Mouse (Mus musculus): ENCODE data around the gene Zfp688. TPM values are rescaled to one million over a fixed set of nuclear protein-coding genes. Genes with fewer than 3 reads are reported as not detected.
"Not testable (repeated sequence)": the region's sequence is repeated elsewhere in the genome, so short reads cannot be mapped to it uniquely, and the experiment has no call there.

Gene Zfp688
- polyA plus RNA-seq (2014; fragmentation: Nextera tagmentation; extraction: Ambion mirVana) = 31.6 and 33.9 TPM in 2 replicates

DNA sequence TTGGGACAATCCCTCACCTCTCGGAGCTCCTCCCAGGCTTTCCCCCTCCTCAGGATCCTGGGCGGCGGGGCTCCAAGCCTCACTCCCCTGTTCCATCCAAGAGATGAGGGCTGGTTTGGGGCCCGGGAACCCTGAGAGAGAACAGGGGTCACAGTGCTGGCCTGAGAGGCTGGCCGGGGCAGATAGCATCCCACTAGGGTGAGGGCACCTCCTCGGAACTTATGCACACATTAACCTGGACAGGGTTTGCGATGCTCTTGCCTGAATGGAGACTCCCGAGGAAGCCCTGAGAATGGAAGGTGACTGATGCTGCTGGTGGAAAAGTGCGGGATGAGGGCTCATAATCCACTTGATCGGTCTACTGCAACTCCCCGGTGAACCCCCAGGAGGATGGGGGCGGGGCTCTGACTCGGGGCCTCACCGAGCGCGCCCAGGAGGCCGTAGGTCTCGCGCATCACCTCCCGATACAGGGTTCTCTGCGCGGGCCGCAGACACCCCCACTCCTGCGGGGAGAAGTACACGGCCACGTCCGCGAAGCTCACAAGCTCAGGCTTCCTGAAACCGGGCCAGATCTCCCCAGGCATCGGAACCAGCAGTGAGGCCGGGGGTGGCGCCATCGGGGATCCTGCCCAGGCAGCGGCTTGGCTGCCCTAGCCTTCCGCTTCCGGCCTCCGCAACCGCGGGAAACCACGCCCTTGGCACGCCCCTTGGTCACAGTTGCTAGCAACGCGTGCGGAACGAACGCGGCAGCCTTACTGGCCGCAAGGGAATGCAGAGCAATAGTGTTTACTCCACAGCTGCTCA, at the start of gene Zfp688:
Gene Zfp688 (minus strand): TSS at position 681 of the 804 bp plus-strand sequence.
- DNase-seq (ENCODE audit: low spot score) = peak; percentile 92
- Histone ChIP-seq H3K4me1 (ENCODE audit: control insufficient read depth, insufficient read depth, low read length) (peaks cover 6% of the 10 kb centered on the region; the same call in 1 of the 2 replicates), H3K27ac (ENCODE audit: low read depth, low read length) (0 out of 2 replicates have a peak within 1 kb of the TSS, but pooled peaks have one; percentile 42), H3K27me3 (ENCODE audit: control insufficient read depth, insufficient read depth, low read length) (no peaks in the 10 kb centered on the region), H3K9me3 (ENCODE audit: control insufficient read depth, low read length) (no peaks in the 10 kb centered on the region), H3K9ac (ENCODE audit: low read length) (peak within 1 kb of the TSS; percentile 89), H3K36me3 (ENCODE audit: control insufficient read depth, insufficient read depth, low read length) (no peaks in the 10 kb centered on the region), H3K4me3 (ENCODE audit: low read depth, low read length) (peak within 1 kb of the TSS; percentile 79), H3K4me2 (ENCODE audit: low read depth) (peak within 1 kb of the TSS; percentile 95)
- peak; percentile 93 for ATAC-seq (ENCODE audit: insufficient read depth, low FRiP score, low TSS enrichment)
- WGBS = under 1% methylated on average over 48 of the region's 48 CpGs

DNA sequence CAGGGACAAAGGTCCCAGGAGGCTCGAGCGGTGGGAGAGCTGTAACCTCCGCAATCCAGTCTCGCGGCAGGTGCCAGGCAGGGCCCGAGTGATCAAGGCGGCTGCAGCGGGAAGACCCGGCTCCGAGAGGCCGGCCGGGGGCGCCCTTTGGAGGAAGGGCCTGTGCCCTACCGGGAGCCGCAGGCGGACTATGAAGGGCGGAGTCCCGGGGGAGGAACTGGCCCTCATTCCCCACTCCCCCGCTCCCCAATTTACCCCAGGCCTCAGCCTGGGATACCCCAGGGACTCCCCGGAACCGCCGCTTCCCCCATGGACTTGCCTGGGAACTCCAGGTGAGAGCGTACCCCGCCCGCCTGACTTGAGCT, 49.8 kb upstream of the Zfp688 start:
- Histone ChIP-seq H3K36me3 (ENCODE audit: control insufficient read depth, insufficient read depth, low read length) (peaks cover 19% of the 10 kb centered on the region), H3K27ac (ENCODE audit: low read depth, low read length) (peak overlapping the region; percentile 96), H3K4me3 (ENCODE audit: low read depth, low read length) (peak overlapping the region; percentile 87), H3K9ac (ENCODE audit: low read length) (peak overlapping the region; percentile 89), H3K4me2 (ENCODE audit: low read depth) (peak overlapping the region; percentile 76), H3K9me3 (ENCODE audit: control insufficient read depth, low read length) (no peaks in the 10 kb centered on the region), H3K27me3 (ENCODE audit: control insufficient read depth, insufficient read depth, low read length) (no peaks in the 10 kb centered on the region), H3K4me1 (ENCODE audit: control insufficient read depth, insufficient read depth, low read length) (peaks cover 7% of the 10 kb centered on the region)
- under 1% methylated on average over 25 of the region's 25 CpGs for WGBS
- DNase-seq (ENCODE audit: low spot score) (no peak), ATAC-seq (ENCODE audit: insufficient read depth, low FRiP score, low TSS enrichment) (peak; percentile 24; the same call in 1 of the 2 replicates)

GRCm38 (mm10) chr7:127470743-127471645, 49.1 kb upstream of the Zfp688 start:
- Histone ChIP-seq H3K4me1 (ENCODE audit: control insufficient read depth, insufficient read depth, low read length) (peaks cover 7% of the 10 kb centered on the region), H3K27ac (ENCODE audit: low read depth, low read length) (peak overlapping the region; percentile 96), H3K4me2 (ENCODE audit: low read depth) (peak overlapping the region; percentile 76), H3K9ac (ENCODE audit: low read length) (peak overlapping the region; percentile 89), H3K4me3 (ENCODE audit: low read depth, low read length) (peak overlapping the region; percentile 87), H3K36me3 (ENCODE audit: control insufficient read depth, insufficient read depth, low read length) (peaks cover 20% of the 10 kb centered on the region), H3K9me3 (ENCODE audit: control insufficient read depth, low read length) (no peaks in the 10 kb centered on the region), H3K27me3 (ENCODE audit: control insufficient read depth, insufficient read depth, low read length) (no peaks in the 10 kb centered on the region)
- ATAC-seq (ENCODE audit: insufficient read depth, low FRiP score, low TSS enrichment) (peak; percentile 90), DNase-seq (ENCODE audit: low spot score) (peak; percentile 92)
- WGBS = under 1% methylated on average over 45 of the region's 46 CpGs

DNA sequence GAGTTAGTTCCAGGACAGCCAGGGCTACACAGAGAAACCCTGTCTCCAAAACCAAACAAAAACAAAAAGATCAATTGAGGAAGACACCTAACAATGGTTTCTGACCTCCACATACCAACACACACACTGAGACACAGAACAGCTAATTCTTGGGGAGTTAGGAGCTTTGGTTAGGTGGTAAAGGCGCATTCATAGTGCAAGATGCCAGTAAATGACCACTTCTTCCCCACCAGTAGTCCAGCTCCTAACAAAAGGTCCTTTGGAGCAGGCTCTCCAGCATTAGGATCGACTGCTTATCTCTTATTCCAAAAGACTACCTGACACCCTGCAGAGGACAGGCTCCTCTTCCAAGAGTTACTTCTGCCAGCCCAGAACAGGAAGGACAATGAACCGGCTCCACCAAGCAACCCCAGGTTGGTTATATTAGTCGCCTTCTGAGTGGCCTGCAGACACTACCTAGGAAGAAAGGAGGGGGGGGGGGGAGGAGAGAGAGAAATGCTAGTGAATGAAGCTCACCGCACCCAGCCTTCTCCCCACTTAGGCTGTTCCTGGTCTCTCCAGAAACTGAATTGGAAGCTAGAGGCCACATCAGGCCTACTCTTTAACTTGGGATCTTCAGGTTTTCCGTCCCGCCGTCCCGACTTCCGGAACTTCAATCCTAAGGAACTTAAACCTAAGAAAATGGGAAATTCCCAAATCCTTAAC, 48.3 kb upstream of the Zfp688 start:
- Histone ChIP-seq H3K36me3 (ENCODE audit: control insufficient read depth, insufficient read depth, low read length) (peaks cover 12% of the 10 kb centered on the region), H3K27me3 (ENCODE audit: control insufficient read depth, insufficient read depth, low read length) (no peaks in the 10 kb centered on the region), H3K9ac (ENCODE audit: low read length) (peak overlapping the region; percentile 89), H3K27ac (ENCODE audit: low read depth, low read length) (peak overlapping the region; percentile 96), H3K4me3 (ENCODE audit: low read depth, low read length) (peak overlapping the region; percentile 87), H3K4me1 (ENCODE audit: control insufficient read depth, insufficient read depth, low read length) (peaks cover 7% of the 10 kb centered on the region), H3K4me2 (ENCODE audit: low read depth) (peak overlapping the region; percentile 76), H3K9me3 (ENCODE audit: control insufficient read depth, low read length) (no peaks in the 10 kb centered on the region)
- ATAC-seq (ENCODE audit: insufficient read depth, low FRiP score, low TSS enrichment) (peak; percentile 18; the same call in 1 of the 2 replicates), DNase-seq (ENCODE audit: low spot score) (peak; percentile 54)
- 11% methylated on average over 10 of the region's 10 CpGs for WGBS

DNA sequence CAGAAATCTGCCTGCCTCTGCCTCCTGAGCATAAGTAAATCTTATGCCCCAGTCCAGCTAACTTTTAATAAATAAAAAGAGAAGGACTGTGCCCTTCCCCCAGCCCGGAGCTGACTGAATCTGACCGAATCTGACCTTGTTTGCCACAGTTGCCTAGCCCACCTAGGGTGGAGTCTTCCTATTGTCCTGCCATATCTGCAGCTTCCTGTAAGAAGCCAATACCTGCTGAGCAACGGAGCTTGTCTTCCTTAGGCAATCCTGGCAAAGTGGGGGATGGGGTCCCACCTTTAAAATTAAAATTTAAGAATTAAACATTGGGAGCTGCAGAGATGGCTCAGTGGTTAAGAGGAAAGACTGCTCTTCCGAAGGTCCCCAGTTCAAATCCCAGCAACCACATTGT, 44.7 kb upstream of the Zfp688 start:
- no peak for DNase-seq (ENCODE audit: low spot score)
- 94% methylated on average over 4 of the region's 4 CpGs for WGBS
- Histone ChIP-seq H3K27me3 (ENCODE audit: control insufficient read depth, insufficient read depth, low read length) (no peaks in the 10 kb centered on the region), H3K9ac (ENCODE audit: low read length) (no peak overlapping the region), H3K4me1 (ENCODE audit: control insufficient read depth, insufficient read depth, low read length) (no peaks in the 10 kb centered on the region; the same call in 1 of the 2 replicates), H3K27ac (ENCODE audit: low read depth, low read length) (no peak overlapping the region), H3K4me2 (ENCODE audit: low read depth) (no peak overlapping the region), H3K4me3 (ENCODE audit: low read depth, low read length) (no peak overlapping the region), H3K36me3 (ENCODE audit: control insufficient read depth, insufficient read depth, low read length) (peaks cover 5% of the 10 kb centered on the region; the same call in 1 of the 2 replicates), H3K9me3 (ENCODE audit: control insufficient read depth, low read length) (no peaks in the 10 kb centered on the region)
- no peak for ATAC-seq (ENCODE audit: insufficient read depth, low FRiP score, low TSS enrichment)

DNA sequence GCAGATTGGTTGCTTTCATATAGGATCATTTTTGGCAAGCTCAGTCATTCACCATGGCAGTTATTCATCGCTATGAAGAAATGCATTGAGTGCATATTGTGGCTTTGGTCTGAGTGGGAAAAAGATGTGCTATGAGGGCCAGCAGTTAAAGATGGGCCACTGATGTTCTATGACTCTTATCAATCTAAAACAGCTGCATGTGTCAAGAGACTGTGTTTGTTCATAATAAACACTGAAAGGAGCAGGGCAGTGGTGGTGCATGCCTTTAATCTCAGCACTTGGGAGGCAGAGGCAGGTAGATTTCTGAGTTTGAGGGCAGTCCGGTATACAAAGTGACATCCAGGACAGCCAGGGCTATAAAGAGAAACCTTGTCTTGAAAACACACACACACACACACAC, 43.8 kb upstream of the Zfp688 start:
- 97% methylated on average over 2 of the region's 2 CpGs for WGBS
- not testable (repeated sequence) for H3K9ac ChIP-seq (ENCODE audit: low read length); H3K4me1 ChIP-seq (ENCODE audit: control insufficient read depth, insufficient read depth, low read length); ATAC-seq (ENCODE audit: insufficient read depth, low FRiP score, low TSS enrichment); DNase-seq (ENCODE audit: low spot score); H3K9me3 ChIP-seq (ENCODE audit: control insufficient read depth, low read length); H3K36me3 ChIP-seq (ENCODE audit: control insufficient read depth, insufficient read depth, low read length); H3K27ac ChIP-seq (ENCODE audit: low read depth, low read length); H3K27me3 ChIP-seq (ENCODE audit: control insufficient read depth, insufficient read depth, low read length); H3K4me3 ChIP-seq (ENCODE audit: low read depth, low read length); H3K4me2 ChIP-seq (ENCODE audit: low read depth)

DNA sequence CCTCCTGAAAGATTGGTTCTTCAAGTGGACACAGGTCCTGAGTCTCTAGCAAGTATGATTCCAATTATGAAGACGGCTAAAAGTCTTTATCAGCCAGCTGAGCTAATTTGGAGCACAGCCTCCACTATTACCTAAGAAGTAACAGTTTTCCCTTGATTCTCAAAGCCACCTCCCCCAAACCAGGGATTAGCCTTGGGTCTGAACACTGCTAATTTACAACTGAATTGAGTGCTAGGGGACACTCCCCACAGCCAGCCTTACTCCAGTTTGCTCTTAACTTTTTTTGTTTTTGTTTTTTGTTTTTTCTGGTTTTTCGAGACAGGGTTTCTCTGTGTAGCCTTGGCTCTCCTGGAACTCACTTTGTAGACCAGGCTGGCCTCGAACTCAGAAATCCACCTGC, 43.3 kb upstream of the Zfp688 start:
- Histone ChIP-seq H3K36me3 (ENCODE audit: control insufficient read depth, insufficient read depth, low read length) (peaks cover 5% of the 10 kb centered on the region), H3K4me2 (ENCODE audit: low read depth) (no peak overlapping the region), H3K27me3 (ENCODE audit: control insufficient read depth, insufficient read depth, low read length) (no peaks in the 10 kb centered on the region), H3K9ac (ENCODE audit: low read length) (no peak overlapping the region), H3K27ac (ENCODE audit: low read depth, low read length) (no peak overlapping the region), H3K4me1 (ENCODE audit: control insufficient read depth, insufficient read depth, low read length) (no peaks in the 10 kb centered on the region; the same call in 1 of the 2 replicates), H3K4me3 (ENCODE audit: low read depth, low read length) (no peak overlapping the region), H3K9me3 (ENCODE audit: control insufficient read depth, low read length) (no peaks in the 10 kb centered on the region)
- ATAC-seq (ENCODE audit: insufficient read depth, low FRiP score, low TSS enrichment) = no peak
- 92% methylated on average over 3 of the region's 3 CpGs for WGBS
- DNase-seq (ENCODE audit: low spot score) = no peak

- WGBS = 96% methylated on average over 8 of the region's 8 CpGs
- H3K4me1 ChIP-seq (ENCODE audit: control insufficient read depth, insufficient read depth, low read length); H3K4me3 ChIP-seq (ENCODE audit: low read depth, low read length); H3K27ac ChIP-seq (ENCODE audit: low read depth, low read length); H3K9me3 ChIP-seq (ENCODE audit: control insufficient read depth, low read length); ATAC-seq (ENCODE audit: insufficient read depth, low FRiP score, low TSS enrichment); H3K4me2 ChIP-seq (ENCODE audit: low read depth); DNase-seq (ENCODE audit: low spot score); H3K27me3 ChIP-seq (ENCODE audit: control insufficient read depth, insufficient read depth, low read length); H3K9ac ChIP-seq (ENCODE audit: low read length): not testable (repeated sequence)
- H3K36me3 ChIP-seq (ENCODE audit: control insufficient read depth, insufficient read depth, low read length) = peaks cover 19% of the 10 kb centered on the region
These were observed 37.4 kb upstream of the Zfp688 start, which contains the start of gene Prr14 for GRCm38 (mm10) chr7:127459311-127459710. Gene Prr14, plus strand, starts transcription at chr7:127459611.
